Mouse (Mus musculus): Measurements from ENCODE around the gene Gm45062. TPM values are rescaled to one million over a fixed set of nuclear protein-coding genes. Genes with fewer than 3 reads are reported as not detected.

Gene Gm45062
- polyA plus RNA-seq, 1 experiment: not detected

DNA sequence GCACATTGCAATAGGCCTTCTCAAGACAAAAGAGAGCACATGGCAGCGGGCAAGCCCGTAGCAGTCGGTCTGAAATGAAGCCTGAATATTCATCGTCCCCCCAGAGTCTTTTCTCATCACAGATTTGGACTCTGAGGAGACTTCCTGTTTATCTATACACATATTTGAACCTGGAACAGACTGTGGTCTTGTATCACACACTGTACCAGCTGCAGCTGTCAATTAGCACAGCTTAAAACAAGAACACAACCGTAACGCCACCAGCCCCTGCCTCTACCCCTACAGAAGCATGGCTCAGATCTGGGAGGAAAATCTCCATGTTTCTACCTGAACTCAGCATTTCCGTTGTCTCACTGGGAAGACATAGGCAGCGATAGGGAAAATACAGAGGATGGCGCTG, 173.9 kb downstream of the Gm45062 start:
- H3K27me3 ChIP-seq (ENCODE audit: control insufficient read depth): no peaks in the 10 kb centered on the region
- no peaks in the 10 kb centered on the region for H3K9me3 ChIP-seq (ENCODE audit: control insufficient read depth, low read length)
- peaks cover 4% of the 10 kb centered on the region for H3K36me3 ChIP-seq (ENCODE audit: control insufficient read depth)
- no peak for TF ChIP-seq GATA1 (IDR thresholded peaks at IDR 0.05; ENCODE audit: low read length)
- no peak for TF ChIP-seq TAL1 (IDR thresholded peaks at IDR 0.05; ENCODE audit: low read length)
- H3K4me1 ChIP-seq (ENCODE audit: control insufficient read depth): no peaks in the 10 kb centered on the region; the same call in none of the 2 replicates
- H3K4me3 ChIP-seq (replicated peaks): no peak overlapping the region

DNA sequence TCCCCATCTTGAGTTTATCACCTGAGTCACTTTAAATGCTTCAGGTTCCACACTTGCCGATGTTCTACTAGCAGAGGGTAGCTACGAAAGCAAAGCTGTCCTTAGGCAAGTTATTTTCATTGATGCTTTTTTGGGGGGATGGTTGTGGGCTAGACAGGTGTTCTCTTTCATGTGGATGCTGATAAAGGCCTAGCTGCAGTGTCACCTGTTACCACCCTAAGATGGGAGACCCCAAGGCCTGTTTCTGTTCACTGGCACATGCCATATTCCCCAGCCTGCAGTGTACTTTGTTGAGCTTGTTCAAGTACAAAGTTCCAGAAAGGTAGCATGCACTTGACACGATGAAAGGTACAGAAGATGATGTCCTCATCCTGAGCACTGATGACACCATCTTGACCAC, 178.7 kb downstream of the Gm45062 start:
- H3K36me3 ChIP-seq (ENCODE audit: control insufficient read depth): no peaks in the 10 kb centered on the region
- H3K4me3 ChIP-seq (replicated peaks): no peak overlapping the region
- TF ChIP-seq GATA1 (IDR thresholded peaks at IDR 0.05; ENCODE audit: low read length) (no peak), TAL1 (IDR thresholded peaks at IDR 0.05; ENCODE audit: low read length) (no peak)
- no peaks in the 10 kb centered on the region for H3K27me3 ChIP-seq (ENCODE audit: control insufficient read depth)
- no peaks in the 10 kb centered on the region for H3K4me1 ChIP-seq (ENCODE audit: control insufficient read depth)
- no peaks in the 10 kb centered on the region for H3K9me3 ChIP-seq (ENCODE audit: control insufficient read depth, low read length)

DNA sequence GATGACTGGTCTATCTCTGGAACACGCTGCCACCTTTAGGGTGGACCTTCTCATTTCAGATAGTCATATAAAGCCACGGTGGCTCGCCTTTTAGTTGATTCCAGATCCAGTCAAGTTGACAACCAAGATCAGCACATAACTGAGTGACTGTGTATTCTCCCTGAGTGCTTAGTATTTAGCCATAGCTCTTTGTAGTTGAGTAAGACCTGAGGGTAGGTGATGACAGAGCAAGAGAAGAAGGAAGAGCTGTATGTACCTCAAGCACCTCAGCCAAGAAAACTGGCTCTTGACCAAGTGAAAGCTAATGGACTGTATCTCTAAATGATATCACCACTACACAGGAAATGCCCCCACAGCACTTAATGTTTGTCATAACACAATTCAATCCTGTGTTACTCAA, 182.6 kb downstream of the Gm45062 start:
- TF ChIP-seq GATA1 (IDR thresholded peaks at IDR 0.05; ENCODE audit: low read length): no peak
- TF ChIP-seq TAL1 (IDR thresholded peaks at IDR 0.05; ENCODE audit: low read length): no peak
- Histone ChIP-seq H3K9me3 (ENCODE audit: control insufficient read depth, low read length) (no peaks in the 10 kb centered on the region), H3K27me3 (ENCODE audit: control insufficient read depth) (peaks cover 2% of the 10 kb centered on the region), H3K4me3 (replicated peaks) (no peak overlapping the region), H3K4me1 (ENCODE audit: control insufficient read depth) (peaks cover 3% of the 10 kb centered on the region), H3K36me3 (ENCODE audit: control insufficient read depth) (no peaks in the 10 kb centered on the region)

DNA sequence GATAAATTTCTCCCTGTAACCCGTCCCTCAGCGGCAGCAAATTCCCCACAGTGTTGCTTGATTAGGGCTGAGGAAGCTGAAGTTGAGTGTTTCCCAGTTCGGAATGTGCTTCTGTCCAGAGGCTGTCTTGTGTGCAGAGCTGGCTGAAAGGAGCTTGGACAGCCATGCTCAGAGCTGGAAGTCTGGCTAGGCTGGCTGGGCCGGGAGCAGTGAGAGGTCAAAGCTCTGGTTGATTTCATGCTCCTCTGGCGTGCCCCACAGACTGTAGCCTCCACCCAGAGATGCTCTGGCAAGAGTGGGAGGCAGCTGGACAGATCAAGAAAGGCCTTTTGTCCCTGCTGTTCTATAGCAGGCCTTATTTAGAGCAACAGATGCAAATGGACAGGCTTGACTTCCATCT, 187.5 kb downstream of the Gm45062 start:
- peaks cover 5% of the 10 kb centered on the region for H3K4me1 ChIP-seq (ENCODE audit: control insufficient read depth)
- TF ChIP-seq TAL1 (IDR thresholded peaks at IDR 0.05; ENCODE audit: low read length): no peak
- TF ChIP-seq GATA1 (IDR thresholded peaks at IDR 0.05; ENCODE audit: low read length): no peak
- no peaks in the 10 kb centered on the region for H3K9me3 ChIP-seq (ENCODE audit: control insufficient read depth, low read length)
- H3K4me3 ChIP-seq (replicated peaks): no peak overlapping the region
- H3K27me3 ChIP-seq (ENCODE audit: control insufficient read depth): peaks cover 3% of the 10 kb centered on the region
- H3K36me3 ChIP-seq (ENCODE audit: control insufficient read depth): no peaks in the 10 kb centered on the region

DNA sequence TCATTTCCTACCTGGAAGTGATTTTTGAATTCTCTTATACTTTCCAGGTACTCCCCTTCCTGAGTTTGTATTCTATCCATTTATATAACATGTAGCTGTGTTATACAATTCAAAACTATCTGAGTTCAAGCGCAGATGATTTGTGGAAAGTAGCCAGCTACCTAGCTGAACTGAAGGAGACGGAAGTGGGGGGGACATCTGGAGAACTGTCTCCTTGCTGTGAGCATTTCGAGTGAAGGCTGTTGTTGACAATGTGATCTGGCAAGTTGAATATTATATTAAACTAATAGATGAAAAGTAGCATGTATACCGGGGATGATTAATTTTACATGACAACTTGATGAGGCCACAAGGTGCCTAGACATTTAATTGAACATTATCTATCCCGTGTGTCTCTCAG, 196.3 kb downstream of the Gm45062 start:
- H3K4me1 ChIP-seq (ENCODE audit: control insufficient read depth): no peaks in the 10 kb centered on the region
- no peak overlapping the region for H3K4me3 ChIP-seq (replicated peaks)
- no peaks in the 10 kb centered on the region for H3K27me3 ChIP-seq (ENCODE audit: control insufficient read depth)
- no peak for TF ChIP-seq TAL1 (IDR thresholded peaks at IDR 0.05; ENCODE audit: low read length)
- no peak for TF ChIP-seq GATA1 (IDR thresholded peaks at IDR 0.05; ENCODE audit: low read length)
- H3K9me3 ChIP-seq (ENCODE audit: control insufficient read depth, low read length): no peaks in the 10 kb centered on the region
- H3K36me3 ChIP-seq (ENCODE audit: control insufficient read depth): no peaks in the 10 kb centered on the region

DNA sequence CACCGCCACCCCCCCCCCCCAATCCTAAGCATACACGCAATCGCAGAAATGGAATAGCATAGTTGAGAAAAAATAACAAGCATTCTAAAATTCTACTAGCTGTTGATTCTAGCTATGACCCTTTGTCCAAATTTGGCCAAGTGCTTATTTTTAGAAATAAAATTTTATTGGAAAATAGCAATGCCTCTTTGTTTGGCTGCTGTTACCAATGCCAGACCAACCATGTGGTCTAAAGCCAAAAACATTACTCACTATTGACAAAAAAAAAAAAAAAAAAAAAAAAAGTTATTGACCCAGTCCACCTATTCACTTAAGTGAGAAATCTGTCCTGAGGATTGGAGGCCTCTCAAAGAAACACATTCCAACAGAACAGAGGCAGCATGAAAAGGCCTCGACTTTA, 199.3 kb downstream of the Gm45062 start:
- H3K4me3 ChIP-seq (replicated peaks): no peak overlapping the region
- no peaks in the 10 kb centered on the region for H3K4me1 ChIP-seq (ENCODE audit: control insufficient read depth)
- TF ChIP-seq GATA1 (IDR thresholded peaks at IDR 0.05; ENCODE audit: low read length) (no peak), TAL1 (IDR thresholded peaks at IDR 0.05; ENCODE audit: low read length) (no peak)
- H3K27me3 ChIP-seq (ENCODE audit: control insufficient read depth): no peaks in the 10 kb centered on the region
- H3K9me3 ChIP-seq (ENCODE audit: control insufficient read depth, low read length): no peaks in the 10 kb centered on the region
- H3K36me3 ChIP-seq (ENCODE audit: control insufficient read depth): no peaks in the 10 kb centered on the region

DNA sequence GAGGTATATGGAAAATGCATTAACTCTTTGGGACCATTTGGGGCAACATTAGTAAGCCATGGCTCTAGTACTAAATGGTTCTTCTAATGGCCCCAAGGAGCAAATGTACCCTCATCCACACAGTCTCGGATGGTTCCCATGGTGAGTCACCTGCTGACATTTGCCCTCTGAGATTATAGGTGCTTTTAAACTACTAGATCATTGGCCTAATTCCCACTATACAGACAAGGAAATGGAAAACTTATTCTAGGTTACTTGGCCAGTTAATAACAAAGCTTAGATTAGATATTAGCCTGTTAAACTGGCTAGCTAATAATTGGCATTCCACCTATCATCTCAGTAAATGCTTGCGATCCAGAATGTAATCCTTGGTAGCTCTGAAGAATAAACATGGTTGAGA, 203.2 kb downstream of the Gm45062 start:
- no peaks in the 10 kb centered on the region for H3K9me3 ChIP-seq (ENCODE audit: control insufficient read depth, low read length)
- no peak for TF ChIP-seq TAL1 (IDR thresholded peaks at IDR 0.05; ENCODE audit: low read length)
- TF ChIP-seq GATA1 (IDR thresholded peaks at IDR 0.05; ENCODE audit: low read length): no peak
- H3K27me3 ChIP-seq (ENCODE audit: control insufficient read depth): peaks cover 3% of the 10 kb centered on the region
- H3K36me3 ChIP-seq (ENCODE audit: control insufficient read depth): no peaks in the 10 kb centered on the region
- no peaks in the 10 kb centered on the region for H3K4me1 ChIP-seq (ENCODE audit: control insufficient read depth)
- H3K4me3 ChIP-seq (replicated peaks): no peak overlapping the region

DNA sequence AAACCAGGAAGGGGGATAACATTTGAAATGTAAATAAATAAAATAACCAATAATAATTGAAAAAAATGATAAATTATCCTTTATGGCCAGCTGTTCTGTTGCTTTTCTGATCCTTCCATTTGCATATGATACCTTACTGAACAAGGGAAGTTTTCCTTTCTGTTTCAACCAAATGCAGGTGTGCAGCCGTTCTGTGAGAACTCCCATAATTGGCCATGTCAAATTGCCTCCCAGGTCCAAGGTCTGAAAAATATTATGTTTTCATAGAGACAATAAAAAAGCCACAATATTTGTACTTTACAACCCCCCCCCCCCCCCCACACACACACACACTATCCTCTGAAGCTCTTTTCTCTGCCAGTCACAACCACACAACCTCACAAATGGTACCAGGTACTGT, 206.1 kb downstream of the Gm45062 start:
- no peak overlapping the region for H3K4me3 ChIP-seq (replicated peaks)
- no peaks in the 10 kb centered on the region for H3K9me3 ChIP-seq (ENCODE audit: control insufficient read depth, low read length)
- peaks cover 5% of the 10 kb centered on the region for H3K27me3 ChIP-seq (ENCODE audit: control insufficient read depth)
- H3K4me1 ChIP-seq (ENCODE audit: control insufficient read depth): no peaks in the 10 kb centered on the region
- no peaks in the 10 kb centered on the region for H3K36me3 ChIP-seq (ENCODE audit: control insufficient read depth)
- TF ChIP-seq TAL1 (IDR thresholded peaks at IDR 0.05; ENCODE audit: low read length): no peak
- no peak for TF ChIP-seq GATA1 (IDR thresholded peaks at IDR 0.05; ENCODE audit: low read length)

DNA sequence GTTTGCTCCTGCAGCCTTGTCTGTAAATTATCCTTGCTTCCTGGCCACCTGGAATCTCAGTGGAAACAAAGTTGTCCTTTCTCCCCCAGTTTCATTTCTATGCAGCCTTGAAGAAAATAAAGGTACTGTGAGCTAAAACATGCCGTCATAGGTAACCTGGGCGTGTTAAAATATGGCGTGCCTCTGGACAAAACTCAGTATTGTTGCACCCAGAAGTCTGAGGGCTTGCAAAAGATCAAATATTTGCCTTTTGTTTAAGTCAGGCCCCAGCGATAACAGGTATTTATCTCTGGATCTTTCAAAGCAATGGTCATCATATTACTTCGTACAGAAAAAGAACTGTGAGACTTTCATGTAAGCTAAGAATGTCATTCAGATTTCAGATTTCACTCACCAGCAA, 206.7 kb downstream of the Gm45062 start:
- Histone ChIP-seq H3K27me3 (ENCODE audit: control insufficient read depth) (peaks cover 5% of the 10 kb centered on the region), H3K9me3 (ENCODE audit: control insufficient read depth, low read length) (no peaks in the 10 kb centered on the region), H3K4me1 (ENCODE audit: control insufficient read depth) (no peaks in the 10 kb centered on the region), H3K4me3 (replicated peaks) (no peak overlapping the region), H3K36me3 (ENCODE audit: control insufficient read depth) (no peaks in the 10 kb centered on the region)
- TF ChIP-seq TAL1 (IDR thresholded peaks at IDR 0.05; ENCODE audit: low read length) (no peak), GATA1 (IDR thresholded peaks at IDR 0.05; ENCODE audit: low read length) (no peak)

DNA sequence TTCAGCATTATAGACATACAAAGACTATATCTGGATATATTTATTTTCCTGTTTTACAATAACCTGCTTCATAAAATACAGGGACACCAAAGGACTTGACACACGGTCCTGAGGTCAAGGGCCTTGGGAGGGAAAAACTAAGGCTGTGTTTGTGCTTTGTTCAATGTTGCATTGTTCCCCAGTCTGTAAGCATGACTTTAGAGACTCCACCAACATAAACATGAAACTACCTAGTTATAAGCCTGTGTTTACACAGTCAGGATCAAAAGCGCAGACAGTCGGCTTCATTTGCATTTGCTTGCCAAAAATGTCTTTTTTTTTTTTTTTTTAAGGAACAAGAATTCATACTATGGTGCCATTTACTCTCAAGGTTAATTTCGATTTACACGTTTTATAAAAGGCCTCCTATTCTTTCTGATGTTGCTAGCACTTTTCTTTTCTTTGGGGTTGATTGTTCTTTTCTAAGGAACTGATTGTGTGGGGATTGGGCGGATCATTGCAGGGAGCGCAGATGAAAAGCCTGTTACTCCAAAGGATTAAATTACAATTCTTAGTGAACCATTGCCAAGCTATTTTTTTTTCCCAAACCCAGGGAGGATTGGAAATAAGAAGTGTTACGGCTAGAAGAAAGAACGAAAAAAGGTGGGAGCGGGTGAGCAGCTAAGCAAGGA, 208.6 kb downstream of the Gm45062 start:
- TF ChIP-seq GATA1 (IDR thresholded peaks at IDR 0.05; ENCODE audit: low read length) (no peak), TAL1 (IDR thresholded peaks at IDR 0.05; ENCODE audit: low read length) (no peak)
- H3K9me3 ChIP-seq (ENCODE audit: control insufficient read depth, low read length): no peaks in the 10 kb centered on the region
- no peak overlapping the region for H3K4me3 ChIP-seq (replicated peaks)
- H3K27me3 ChIP-seq (ENCODE audit: control insufficient read depth): peaks cover 5% of the 10 kb centered on the region
- H3K36me3 ChIP-seq (ENCODE audit: control insufficient read depth): no peaks in the 10 kb centered on the region
- peaks cover 4% of the 10 kb centered on the region for H3K4me1 ChIP-seq (ENCODE audit: control insufficient read depth)

Data from erythroblast, embryonic 14.5 days (primary cell).